Mouse (Mus musculus) myocyte (in vitro differentiated cells): ENCODE measurements around the gene Ddias.

Experiments used
- POLR2A ChIP-seq: IDR thresholded peaks from one replicate; pipeline ENCODE4 v1.6.1; 2011; ENCODE audit warnings: low read depth, mild to moderate bottlenecking, control low read depth, moderate library complexity; ENCODE audit not compliant: insufficient read length
- REST ChIP-seq: IDR thresholded peaks from one replicate; pipeline ENCODE4 v1.6.1; 2011; ENCODE audit warnings: mild to moderate bottlenecking, control low read depth, moderate library complexity; ENCODE audit not compliant: insufficient read depth, insufficient read length

DNA sequence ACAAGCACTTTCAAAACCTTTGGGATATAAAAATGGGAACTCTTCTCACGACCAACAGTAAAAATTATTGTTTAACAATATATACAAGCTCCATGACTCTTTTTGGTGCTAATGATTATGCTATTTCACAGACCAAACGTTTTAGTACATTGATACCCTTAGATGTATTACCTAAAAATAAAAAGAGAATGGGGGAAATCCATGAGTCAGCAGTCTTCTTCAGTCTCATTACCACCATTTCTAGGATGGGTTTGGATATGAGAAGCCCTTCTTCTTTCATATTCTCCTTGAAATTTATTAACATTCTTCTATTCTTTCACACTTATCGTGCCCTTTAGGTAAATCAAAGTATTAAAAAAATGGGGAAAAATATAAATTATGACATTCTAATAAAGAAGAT is 37.6 kb downstream of the Ddias start:
- TF ChIP-seq POLR2A (no peak), REST (no peak)
